Mouse (Mus musculus) liver, postnatal 0 days (tissue): Measurements from ENCODE around the gene Pde10a.

Experiments used
- CTCF ChIP-seq: sonication (generic); IDR thresholded peaks from 2 replicates; pipeline ENCODE4 v1.5.1; 2016; ENCODE audit warnings: antibody characterized with exemption, low read depth
- EP300 ChIP-seq: IDR thresholded peaks from 2 replicates; pipeline ENCODE4 v1.6.1; 2016; ENCODE audit warnings: antibody characterized with exemption, low read depth, mild to moderate bottlenecking

DNA sequence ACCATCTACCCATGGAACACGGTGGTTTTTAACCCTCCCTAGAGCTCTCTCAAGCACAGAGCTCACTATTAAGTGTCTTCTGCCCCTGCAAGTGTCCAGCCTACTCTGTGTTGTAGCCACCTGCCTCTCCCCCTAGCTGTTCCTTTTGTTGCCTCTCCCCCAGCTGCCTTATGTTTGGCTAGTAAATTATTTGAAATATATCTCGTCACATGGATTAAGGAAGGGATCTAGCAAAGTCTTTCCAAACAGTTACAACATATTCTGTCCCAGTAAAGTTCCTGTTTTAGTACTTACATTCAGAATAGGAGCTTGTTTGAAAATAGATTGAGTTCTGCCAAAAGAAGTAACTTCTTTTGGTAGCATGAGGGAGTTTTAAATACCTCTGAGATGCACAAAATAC, 452.1 kb downstream of the Pde10a start:
- no peak for TF ChIP-seq EP300
- no peak for TF ChIP-seq CTCF
